Mouse (Mus musculus) lung, postnatal 0 days (tissue): ENCODE data around the gene Taf15. TPM values are rescaled to one million over a fixed set of nuclear protein-coding genes. Genes with fewer than 3 reads are reported as not detected.

ENCODE experiments used
- ATAC-seq: fragments of 200-750 bp; cut with Nextera tagmentation; 2 replicates; pipeline ENCODE4 v1.8.0; 2017; ENCODE audit warnings: moderate library complexity
- DNase-seq: peaks from one replicate; pipeline ENCODE4 v3.0.0-alpha.2; 2016; ENCODE audit warnings: low spot score
- H3K27ac ChIP-seq: fragments of 300-500 bp; sonication (generic); 2 replicates; pipeline ENCODE4 v1.5.1; 2014; ENCODE audit warnings: antibody characterized with exemption, mild to moderate bottlenecking, low read length, mixed read lengths
- H3K27me3 ChIP-seq: fragments of 300-500 bp; sonication (generic); replicated peaks from 2 replicates; pipeline ENCODE4 v1.6.1; 2014; ENCODE audit warnings: low read length, mixed read lengths; ENCODE audit not compliant: insufficient read depth
- H3K36me3 ChIP-seq: fragments of 300-500 bp; sonication (generic); 2 replicates; pipeline ENCODE4 v1.6.1; 2014; ENCODE audit warnings: low read length, mixed read lengths; ENCODE audit not compliant: insufficient read depth
- H3K4me1 ChIP-seq: fragments of 300-500 bp; sonication (generic); 2 replicates; pipeline ENCODE4 v1.6.1; 2014; ENCODE audit warnings: antibody characterized with exemption, low read depth, low read length, mixed read lengths; ENCODE audit not compliant: insufficient read depth
- H3K4me2 ChIP-seq: fragments of 300-500 bp; sonication (generic); replicated peaks from 2 replicates; pipeline ENCODE4 v1.6.1; 2014; ENCODE audit warnings: low read depth, mild to moderate bottlenecking, low read length, moderate library complexity, mixed read lengths
- H3K4me3 ChIP-seq: fragments of 300-500 bp; sonication (generic); 2 replicates; pipeline ENCODE4 v1.5.1; 2014; ENCODE audit warnings: low read depth, low read length
- H3K9ac ChIP-seq: fragments of 300-500 bp; sonication (generic); replicated peaks from 2 replicates; pipeline ENCODE4 v1.6.1; 2014; ENCODE audit warnings: low read depth, mild to moderate bottlenecking
- H3K9me3 ChIP-seq: fragments of 300-500 bp; sonication (generic); 2 replicates; pipeline ENCODE4 v1.6.1; 2016; ENCODE audit warnings: low read length, mixed read lengths
- CTCF ChIP-seq: IDR thresholded peaks from 2 replicates; pipeline ENCODE4 v1.5.1; 2016; ENCODE audit warnings: antibody characterized with exemption, mild to moderate bottlenecking
- EP300 ChIP-seq: IDR thresholded peaks from 2 replicates; pipeline ENCODE4 v1.6.1; 2016; ENCODE audit warnings: antibody characterized with exemption, mild to moderate bottlenecking, control low read depth
- WGBS: fragments of 180-500 bp; shearing (Covaris S2); extraction: QIAGEN DNeasy Blood & Tissue Kit; methylation state at CpG from one replicate; pipeline ENCODE4 v1.1.7; 2014; 5-methylcytosine and 5-hydroxymethylcytosine counted together
- polyA plus RNA-seq: library from polyadenylated mRNA; unstranded; fragments of >200 nt; fragmentation: Nextera tagmentation; extraction: Ambion mirVana; gene quantifications from 2 replicates; pipeline ENCODE4 v1.2.1, GENCODE M21; 2015

Taf15 gene
- polyA plus RNA-seq, 1 experiment from 2014 or later = 3.2 TPM

GRCm38 (mm10) chr11:83530360-83530759 lies 57.5 kb downstream of the Taf15 start, which contains the start of gene Ccl5:
Gene Ccl5, minus strand, starts transcription at chr11:83530518.
- H3K9me3 ChIP-seq = no peaks in the 10 kb centered on the region
- no peak within 1 kb of the TSS for H3K9ac ChIP-seq
- H3K4me1 ChIP-seq = peaks cover 6% of the 10 kb centered on the region; the same call in 1 of the 2 replicates
- no peak within 1 kb of the TSS for H3K4me2 ChIP-seq
- DNase-seq (no peak), ATAC-seq (no peak)
- no peaks in the 10 kb centered on the region for H3K36me3 ChIP-seq
- no peak within 1 kb of the TSS for H3K27ac ChIP-seq
- no peak within 1 kb of the TSS for H3K4me3 ChIP-seq
- TF ChIP-seq EP300 (no peak), CTCF (no peak)
- 75% methylated on average over 5 of the region's 5 CpGs for WGBS
- H3K27me3 ChIP-seq = no peaks in the 10 kb centered on the region

- H3K27ac ChIP-seq = no peak overlapping the region
- no peak overlapping the region for H3K4me3 ChIP-seq
- TF ChIP-seq CTCF = no peak
- TF ChIP-seq EP300 = no peak
- H3K4me2 ChIP-seq = no peak overlapping the region
- H3K27me3 ChIP-seq = no peaks in the 10 kb centered on the region
- no peak overlapping the region for H3K9ac ChIP-seq
- H3K4me1 ChIP-seq = peaks cover 6% of the 10 kb centered on the region; the same call in 1 of the 2 replicates
- whole genome bisulfite sequencing = 93% methylated on average over 1 of the region's 1 CpGs
- no peaks in the 10 kb centered on the region for H3K36me3 ChIP-seq
- DNase-seq (no peak), ATAC-seq (no peak)
- no peaks in the 10 kb centered on the region for H3K9me3 ChIP-seq
These were observed 60.3 kb downstream of the Taf15 start for GRCm38 (mm10) chr11:83533192-83533591.

- H3K4me1 ChIP-seq = peaks cover 6% of the 10 kb centered on the region; the same call in 1 of the 2 replicates
- peak overlapping the region; percentile 41 for H3K4me2 ChIP-seq
- no peaks in the 10 kb centered on the region for H3K9me3 ChIP-seq
- WGBS = 76% methylated on average over 8 of the region's 8 CpGs
- no peak for TF ChIP-seq CTCF
- no peaks in the 10 kb centered on the region for H3K27me3 ChIP-seq
- H3K36me3 ChIP-seq = no peaks in the 10 kb centered on the region
- no peak overlapping the region for H3K9ac ChIP-seq
- DNase-seq (no peak), ATAC-seq (no peak)
- H3K4me3 ChIP-seq = peak overlapping the region; percentile 16; the same call in 1 of the 2 replicates
- no peak overlapping the region for H3K27ac ChIP-seq
These were observed 61.3 kb downstream of the Taf15 start for GRCm38 (mm10) chr11:83534143-83534542.

- Histone ChIP-seq H3K4me1 (peaks cover 6% of the 10 kb centered on the region; the same call in 1 of the 2 replicates), H3K4me2 (peak overlapping the region; percentile 41), H3K9ac (no peak overlapping the region), H3K36me3 (no peaks in the 10 kb centered on the region), H3K27me3 (no peaks in the 10 kb centered on the region), H3K4me3 (peak overlapping the region; percentile 16; the same call in 1 of the 2 replicates), H3K27ac (no peak overlapping the region), H3K9me3 (no peaks in the 10 kb centered on the region)
- TF ChIP-seq EP300 = no peak
- TF ChIP-seq CTCF = no peak
- 27% methylated on average over 13 of the region's 13 CpGs for WGBS
- ATAC-seq (peak; percentile 78), DNase-seq (peak; percentile 80)
These were observed 61.9 kb downstream of the Taf15 start for GRCm38 (mm10) chr11:83534609-83535423.

- Histone ChIP-seq H3K4me3 (no peak overlapping the region), H3K27me3 (no peaks in the 10 kb centered on the region), H3K9me3 (no peaks in the 10 kb centered on the region), H3K27ac (no peak overlapping the region), H3K4me1 (peaks cover 6% of the 10 kb centered on the region; the same call in 1 of the 2 replicates), H3K9ac (no peak overlapping the region), H3K4me2 (no peak overlapping the region), H3K36me3 (no peaks in the 10 kb centered on the region)
- TF ChIP-seq CTCF = no peak
- no peak for TF ChIP-seq EP300
- ATAC-seq = no peak
- no peak for DNase-seq
- 62% methylated on average over 3 of the region's 3 CpGs for WGBS
These were observed 63.9 kb downstream of the Taf15 start for GRCm38 (mm10) chr11:83536831-83537230.

- Histone ChIP-seq H3K9ac (no peak overlapping the region), H3K36me3 (no peaks in the 10 kb centered on the region), H3K4me3 (no peak overlapping the region), H3K4me1 (peaks cover 6% of the 10 kb centered on the region; the same call in 1 of the 2 replicates), H3K27me3 (no peaks in the 10 kb centered on the region), H3K9me3 (no peaks in the 10 kb centered on the region), H3K4me2 (no peak overlapping the region), H3K27ac (no peak overlapping the region)
- ATAC-seq (no peak), DNase-seq (no peak)
- no peak for TF ChIP-seq EP300
- TF ChIP-seq CTCF = no peak
- 66% methylated on average over 3 of the region's 3 CpGs for WGBS
These were observed 65.9 kb downstream of the Taf15 start for GRCm38 (mm10) chr11:83538705-83539314.
